Mouse (Mus musculus): ENCODE measurements at regions not wholly inside any gene's neighbourhood (a gene's known extent, or its start where the extent isn't known, plus 50 kb on each side); places are given as distances from the start of the nearest gene placed in this dataset.

GRCm38 (mm10) chr15:16130862-16131261 is 597.7 kb upstream of the Cdh9 start:
- TF ChIP-seq GATA1 (IDR thresholded peaks at IDR 0.05; ENCODE audit: low read length) = no peak

- TF ChIP-seq GATA1 (IDR thresholded peaks at IDR 0.05; ENCODE audit: low read length) = no peak
Measured at GRCm38 (mm10) chr15:16158164-16158563, 570.4 kb upstream of the Cdh9 start.

- TF ChIP-seq GATA1 (IDR thresholded peaks at IDR 0.05; ENCODE audit: low read length) = no peak
Measured at GRCm38 (mm10) chr15:16163969-16164368, 564.6 kb upstream of the Cdh9 start.

- no peak for TF ChIP-seq GATA1 (IDR thresholded peaks at IDR 0.05; ENCODE audit: low read length)
Measured at GRCm38 (mm10) chr15:16213354-16213753, 515.2 kb upstream of the Cdh9 start.

GRCm38 (mm10) chr15:16221648-16222047 is 506.9 kb upstream of the Cdh9 start:
- TF ChIP-seq GATA1 (IDR thresholded peaks at IDR 0.05; ENCODE audit: low read length) = no peak

- TF ChIP-seq GATA1 (IDR thresholded peaks at IDR 0.05; ENCODE audit: low read length) = no peak
Measured at GRCm38 (mm10) chr15:16248595-16248994, 480.0 kb upstream of the Cdh9 start.

- TF ChIP-seq GATA1 (IDR thresholded peaks at IDR 0.05; ENCODE audit: low read length) = no peak
Measured at GRCm38 (mm10) chr15:16285166-16285565, 443.4 kb upstream of the Cdh9 start.

- TF ChIP-seq GATA1 (IDR thresholded peaks at IDR 0.05; ENCODE audit: low read length) = no peak
Measured at GRCm38 (mm10) chr15:16309678-16310077, 418.9 kb upstream of the Cdh9 start.

- peak; percentile 79 for TF ChIP-seq GATA1 (IDR thresholded peaks at IDR 0.05; ENCODE audit: low read length)
Measured at GRCm38 (mm10) chr15:16311956-16312646, 416.5 kb upstream of the Cdh9 start.

- no peak for TF ChIP-seq GATA1 (IDR thresholded peaks at IDR 0.05; ENCODE audit: low read length)
Measured at GRCm38 (mm10) chr15:16312721-16313120, 415.8 kb upstream of the Cdh9 start.

- TF ChIP-seq GATA1 (IDR thresholded peaks at IDR 0.05; ENCODE audit: low read length) = no peak
Measured at GRCm38 (mm10) chr15:16313818-16314217, 414.7 kb upstream of the Cdh9 start.

GRCm38 (mm10) chr15:16314606-16315005 is 413.9 kb upstream of the Cdh9 start:
- TF ChIP-seq GATA1 (IDR thresholded peaks at IDR 0.05; ENCODE audit: low read length) = peak; percentile 38

- TF ChIP-seq GATA1 (IDR thresholded peaks at IDR 0.05; ENCODE audit: low read length) = peak; percentile 80
Measured at GRCm38 (mm10) chr15:16315085-16315484, 413.5 kb upstream of the Cdh9 start.

GRCm38 (mm10) chr15:16326327-16326726 is 402.2 kb upstream of the Cdh9 start:
- TF ChIP-seq GATA1 (IDR thresholded peaks at IDR 0.05; ENCODE audit: low read length) = no peak
